Comparison of ENCODE assay signal across 8 mouse cellular contexts in the genomic region with DNA sequence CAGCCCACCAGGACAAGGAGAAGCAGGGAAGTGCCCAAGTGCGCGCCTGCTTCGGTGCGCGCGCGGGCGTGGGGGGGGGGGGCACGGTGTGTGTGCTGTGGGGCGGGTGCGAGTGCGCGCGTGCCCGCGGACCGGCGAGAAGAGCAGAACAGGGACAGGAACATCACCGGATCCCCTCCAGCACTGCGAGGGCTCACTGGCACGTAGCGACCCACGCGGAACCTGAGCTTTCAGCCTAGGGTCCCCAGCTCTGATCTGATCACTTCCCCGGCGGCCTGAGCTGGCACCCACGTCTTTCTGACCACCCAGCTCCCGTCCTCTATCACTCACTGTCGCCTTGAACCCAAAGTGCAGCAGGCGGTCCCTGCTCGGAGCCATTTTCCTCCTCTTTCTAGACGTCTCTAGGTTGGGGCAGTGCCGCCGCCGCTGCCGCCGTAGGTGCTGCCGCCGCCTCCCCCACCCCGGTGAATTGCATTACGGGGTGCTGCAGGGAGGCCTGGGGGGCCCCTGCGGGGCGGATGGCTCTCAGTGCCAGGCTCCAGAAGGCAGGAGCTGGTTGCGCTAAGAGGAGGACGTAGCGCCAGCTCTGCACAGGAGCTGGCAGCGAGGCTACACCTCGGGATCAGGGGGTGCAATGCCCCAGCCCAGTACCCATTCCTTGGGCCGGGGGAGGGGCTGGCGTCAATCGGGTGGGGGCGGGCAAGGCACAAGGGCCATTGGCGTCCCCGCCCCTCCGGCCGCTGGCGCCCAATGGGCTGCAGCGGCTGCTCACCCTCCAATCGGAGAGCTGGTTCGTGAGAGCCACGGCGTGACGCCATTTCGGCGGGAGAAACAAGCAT. TPM values are rescaled to one million over a fixed set of nuclear protein-coding genes. Genes with fewer than 3 reads are reported as not detected.
DNase-seq lines count a peak whose midpoint lies in the region; ATAC-seq and TF ChIP-seq lines count a peak whose summit lies in the region.

Fbxl20 (minus strand) TSS at position 618 of the 839 bp plus-strand sequence.

- ATAC-seq in kidney, embryonic 14.5 days (ENCODE audit: low FRiP score, low TSS enrichment): peak; percentile 89
- ATAC-seq in limb, embryonic 15.5 days (ENCODE audit: insufficient number of reproducible peaks, low FRiP score, low TSS enrichment, low read depth): peak; percentile 87

- DNase-seq in A20 (ENCODE audit: low read depth, low spot score): peak; percentile 95
- DNase-seq in heart, adult 9 months (ENCODE audit: low spot score in 2 of 2): peak; percentile 90
- peak; percentile 48 to 52 for DNase-seq in monocyte, adult 2 months (ENCODE audit: low read depth in 1 of 2, low spot score in 2 of 2)
- peak; percentile 89 to 91 for DNase-seq in spleen, postnatal 36 days (ENCODE audit: low spot score in 2 of 2)

- under 1% methylated on average over 59 of the region's 65 CpGs for WGBS in kidney, embryonic 14.5 days
- under 1% methylated on average over 43 of the region's 65 CpGs for WGBS in limb, embryonic 15.5 days

- peak within 1 kb of the TSS; percentile 93 for H3K27ac ChIP-seq in bone marrow macrophage, adult 2 months (ENCODE audit: insufficient read depth, low read depth, low read length)
- H3K27ac ChIP-seq in embryonic fibroblast, embryonic 13.5 days (ENCODE audit: insufficient read depth, low read length): peak within 1 kb of the TSS; percentile 88
- H3K27ac ChIP-seq in kidney, embryonic 14.5 days (ENCODE audit: low read depth, low read length): peak within 1 kb of the TSS; percentile 89
- peak within 1 kb of the TSS; percentile 93 for H3K27ac ChIP-seq in limb, embryonic 15.5 days

- peaks cover 10% of the 10 kb centered on the region for H3K4me1 ChIP-seq in bone marrow macrophage, adult 2 months (ENCODE audit: control insufficient read depth, insufficient read depth, low read length)
- H3K4me1 ChIP-seq in embryonic fibroblast, embryonic 13.5 days (ENCODE audit: control insufficient read depth, insufficient read depth, low read length): no peaks in the 10 kb centered on the region
- peaks cover 7% of the 10 kb centered on the region for H3K4me1 ChIP-seq in kidney, embryonic 14.5 days (ENCODE audit: control insufficient read depth, insufficient read depth, low read length)
- peaks cover 17% of the 10 kb centered on the region for H3K4me1 ChIP-seq in limb, embryonic 15.5 days

- H3K27me3 ChIP-seq in kidney, embryonic 14.5 days (ENCODE audit: control insufficient read depth, insufficient read depth, low read length): no peaks in the 10 kb centered on the region
- no peaks in the 10 kb centered on the region for H3K27me3 ChIP-seq in limb, embryonic 15.5 days

- no peak for TF ChIP-seq CTCF in bone marrow macrophage, adult 2 months (IDR thresholded peaks at IDR 0.05; ENCODE audit: low read depth, low read length)
- TF ChIP-seq CTCF in embryonic fibroblast, embryonic 13.5 days (IDR thresholded peaks at IDR 0.05; ENCODE audit: borderline replicate concordance, insufficient read depth, low read length): no peak

- H3K4me3 ChIP-seq in bone marrow macrophage, adult 2 months (ENCODE audit: insufficient read depth, low read length): peak within 1 kb of the TSS; percentile 90
- H3K4me3 ChIP-seq in embryonic fibroblast, embryonic 13.5 days (ENCODE audit: insufficient read depth, low read length): peak within 1 kb of the TSS; percentile 88
- peak within 1 kb of the TSS; percentile 97 for H3K4me3 ChIP-seq in kidney, embryonic 14.5 days (ENCODE audit: low read length)
- peak within 1 kb of the TSS; percentile 99 for H3K4me3 ChIP-seq in limb, embryonic 15.5 days

- peaks cover 6% of the 10 kb centered on the region for H3K36me3 ChIP-seq in kidney, embryonic 14.5 days (ENCODE audit: control insufficient read depth, insufficient read depth, low read length)
- H3K36me3 ChIP-seq in limb, embryonic 15.5 days: peaks cover 7% of the 10 kb centered on the region

- no peaks in the 10 kb centered on the region for H3K9me3 ChIP-seq in kidney, embryonic 14.5 days (ENCODE audit: control insufficient read depth, low read length)
- no peaks in the 10 kb centered on the region for H3K9me3 ChIP-seq in limb, embryonic 15.5 days

- H3K9ac ChIP-seq in kidney, embryonic 14.5 days (ENCODE audit: low read depth, low read length): peak within 1 kb of the TSS; percentile 88
- peak within 1 kb of the TSS; percentile 72 for H3K9ac ChIP-seq in limb, embryonic 15.5 days

- no peak for TF ChIP-seq POLR2A in bone marrow macrophage, adult 2 months (IDR thresholded peaks at IDR 0.05; ENCODE audit: borderline replicate concordance, low read depth, low read length)
- TF ChIP-seq POLR2A in embryonic fibroblast, embryonic 13.5 days (IDR thresholded peaks at IDR 0.05; ENCODE audit: low read depth, low read length): peak; percentile 66; the same call in 1 of the 2 replicates

- H3K4me2 ChIP-seq in kidney, embryonic 14.5 days (replicated peaks; ENCODE audit: low read depth, low read length): peak within 1 kb of the TSS; percentile 98
- H3K4me2 ChIP-seq in limb, embryonic 15.5 days: peak within 1 kb of the TSS; percentile 93

RNA-seq across cellular contexts. Expression of gene Fbxl20, which starts in this region (rescaled TPM):
- polyA plus RNA-seq in bone marrow macrophage, adult 2 months (2012; ENCODE audit: insufficient read depth, insufficient read length, missing spikeins): 50.6 and 54.7 TPM in 2 replicates
- polyA plus RNA-seq in embryonic fibroblast, embryonic 13.5 days (2011; ENCODE audit: insufficient read length, low read depth, missing spikeins): 30.3 and 34.0 TPM in 2 replicates
- polyA plus RNA-seq in kidney, embryonic 14.5 days (2014; fragmentation: Nextera tagmentation; extraction: Ambion mirVana): 10.1 and 17.8 TPM in 2 replicates
- polyA plus RNA-seq in limb, embryonic 15.5 days (2015; fragmentation: Nextera tagmentation; extraction: Ambion mirVana): 19.5 and 21.0 TPM in 2 replicates

Comparison
In these comparisons a context has a peak if more than half of its experiments do, and no peak if none do; other contexts are left out.
1. Peak in every context shown above with its lines: DNase-seq, ATAC-seq, H3K4me3 ChIP-seq and H3K27ac ChIP-seq.